Mouse (Mus musculus) erythroblast, embryonic 14.5 days (primary cell): ENCODE results near the gene Ccndbp1.

Experiments used
- GATA1 ChIP-seq: IDR thresholded peaks from 2 replicates; pipeline ENCODE4 v1.6.1; 2012; ENCODE audit warnings: low read length, inconsistent platforms, mixed read lengths
- TAL1 ChIP-seq: IDR thresholded peaks from 3 replicates; pipeline ENCODE4 v1.6.1; 2012; ENCODE audit warnings: low read length, inconsistent platforms, mixed read lengths

DNA sequence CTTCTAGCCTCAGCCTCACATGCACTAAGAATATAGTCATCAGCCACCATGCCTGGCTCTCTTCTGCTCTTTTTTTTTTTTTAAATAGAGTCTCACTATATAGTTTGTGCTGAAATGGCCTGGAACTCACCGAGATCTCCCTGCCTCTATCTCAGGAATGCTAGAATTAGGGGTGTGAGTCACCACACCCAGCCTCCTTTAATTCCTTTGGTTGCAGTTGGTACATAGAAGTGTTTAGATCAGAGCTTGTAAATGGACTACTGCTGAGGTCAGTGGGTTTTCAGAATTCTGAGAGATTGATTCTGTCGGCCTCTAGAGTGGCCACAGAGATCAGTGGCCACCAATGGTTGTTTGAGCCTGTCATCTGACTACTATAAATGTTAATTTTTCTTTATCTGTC lies 27.3 kb upstream of the Ccndbp1 start:
- TF ChIP-seq GATA1 (no peak), TAL1 (no peak)
